ENCODE assay signal across 9 mouse cellular contexts in the genomic region with DNA sequence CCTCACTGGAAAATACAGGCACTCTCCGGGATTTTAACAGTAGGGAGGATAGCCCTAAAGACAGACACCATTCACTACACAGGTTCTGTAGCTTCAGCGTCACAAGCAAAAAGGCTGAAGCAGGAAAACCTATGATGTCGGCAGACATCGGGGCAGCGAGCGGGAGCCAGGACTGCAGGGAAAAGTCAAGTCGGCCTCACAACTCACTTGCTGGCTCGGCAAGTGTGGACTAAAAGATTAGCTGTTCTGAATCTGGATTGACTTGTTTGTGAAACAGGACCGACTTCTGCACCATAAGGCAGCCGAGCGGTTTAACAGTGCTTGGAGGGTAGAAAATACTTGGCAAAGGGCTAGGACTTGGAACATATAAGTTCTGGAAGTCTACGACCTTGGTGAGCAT. TPM values are rescaled to one million over a fixed set of nuclear protein-coding genes. Genes with fewer than 3 reads are reported as not detected.
DNase-seq lines count a peak whose midpoint lies in the region; ATAC-seq and TF ChIP-seq lines count a peak whose summit lies in the region.
"Had no signal": no experiment of that assay in that cellular context is flagged by ENCODE, and none has a peak within 500 bp of the region (broad histone marks: within the 10 kb centered on the region; RNA-seq: fewer than 3 reads in every experiment).

No protein-coding gene starts in this region.

- DNase-seq in heart, adult 2 months: peak in 1 of 2 experiments; percentile 23
- DNase-seq in heart, postnatal 25 days (ENCODE audit: low spot score): no peak
- no peak for DNase-seq in lung, postnatal 36 days
- DNase-seq in embryonic facial prominence, embryonic 14.5 days (ENCODE audit: low spot score): no peak
- no peak for DNase-seq in spleen, postnatal 14 days (ENCODE audit: low spot score in 2 of 2)
- DNase-seq in frontal cortex, postnatal 25 days (ENCODE audit: low spot score in 2 of 2): no peak

- peak overlapping the region; percentile 81 for H3K27ac ChIP-seq in heart, adult 2 months
- H3K27ac ChIP-seq in lung, embryonic 15.5 days: peak overlapping the region; percentile 4; the same call in 1 of the 2 replicates
- H3K27ac ChIP-seq in embryonic facial prominence, embryonic 14.5 days (replicated peaks; ENCODE audit: low read depth, low read length): peak overlapping the region; percentile 35; the same call in 1 of the 2 replicates
- peak overlapping the region; percentile 58; the same call in 1 of the 2 replicates for H3K27ac ChIP-seq in limb, embryonic 13.5 days

- no peak overlapping the region for H3K4me2 ChIP-seq in lung, embryonic 15.5 days
- H3K4me2 ChIP-seq in embryonic facial prominence, embryonic 14.5 days (ENCODE audit: low read depth, low read length): peak overlapping the region; percentile 60; the same call in 1 of the 2 replicates
- peak overlapping the region; percentile 81 for H3K4me2 ChIP-seq in limb, embryonic 13.5 days (replicated peaks)

- no peak for TF ChIP-seq EP300 in heart, adult 2 months (IDR thresholded peaks at IDR 0.05; ENCODE audit: insufficient read depth, low read depth, low read length)

- TF ChIP-seq CTCF in heart, adult 2 months (IDR thresholded peaks at IDR 0.05): no peak

- ATAC-seq in lung, embryonic 15.5 days (ENCODE audit: borderline replicate concordance, extremely low read depth, low FRiP score, low TSS enrichment): no peak
- no peak for ATAC-seq in embryonic facial prominence, embryonic 14.5 days (ENCODE audit: low read depth)
- ATAC-seq in limb, embryonic 13.5 days (ENCODE audit: low FRiP score, low read depth): no peak
- ATAC-seq: inflammation-experienced regulatory T-cells, adult 6 months had no signal

- no peaks in the 10 kb centered on the region for H3K9me3 ChIP-seq in lung, embryonic 15.5 days
- H3K9me3 ChIP-seq in embryonic facial prominence, embryonic 14.5 days (ENCODE audit: control insufficient read depth, low read length): no peaks in the 10 kb centered on the region
- no peaks in the 10 kb centered on the region for H3K9me3 ChIP-seq in limb, embryonic 13.5 days

- 53% methylated on average over 12 of the region's 12 CpGs for WGBS in heart, adult 2 months
- whole genome bisulfite sequencing in lung, embryonic 15.5 days: 52% methylated on average over 12 of the region's 12 CpGs
- WGBS in embryonic facial prominence, embryonic 14.5 days: 37% methylated on average over 12 of the region's 12 CpGs
- 39% methylated on average over 12 of the region's 12 CpGs for WGBS in limb, embryonic 13.5 days

- no peaks in the 10 kb centered on the region; the same call in 1 of the 2 replicates for H3K36me3 ChIP-seq in heart, adult 2 months (ENCODE audit: control insufficient read depth, insufficient read depth, low read length)
- no peaks in the 10 kb centered on the region for H3K36me3 ChIP-seq in lung, embryonic 15.5 days
- H3K36me3 ChIP-seq in embryonic facial prominence, embryonic 14.5 days (ENCODE audit: control insufficient read depth, insufficient read depth, low read length): no peaks in the 10 kb centered on the region
- no peaks in the 10 kb centered on the region for H3K36me3 ChIP-seq in limb, embryonic 13.5 days

- no peaks in the 10 kb centered on the region for H3K79me2 ChIP-seq in heart, adult 2 months (replicated peaks; ENCODE audit: control insufficient read depth, insufficient read depth, low read length)

- TF ChIP-seq POLR2A in heart, adult 2 months (IDR thresholded peaks at IDR 0.05; ENCODE audit: insufficient read depth, low read depth, low read length): no peak

- no peak overlapping the region; the same call in 1 of the 2 replicates for H3K4me3 ChIP-seq in heart, adult 2 months
- H3K4me3 ChIP-seq in lung, embryonic 15.5 days: no peak overlapping the region
- H3K4me3 ChIP-seq in embryonic facial prominence, embryonic 14.5 days (ENCODE audit: low read depth, low read length): no peak overlapping the region
- no peak overlapping the region for H3K4me3 ChIP-seq in limb, embryonic 13.5 days

- intact Hi-C loops in heart, adult 2 months (cut with DNase I): no loop called here
- intact Hi-C loops in heart, postnatal 25 days (cut with DNase I): no loop called here

- peak overlapping the region; percentile 70 for H3K9ac ChIP-seq in heart, adult 2 months (ENCODE audit: low read depth, low read length)
- H3K9ac ChIP-seq in lung, embryonic 15.5 days: no peak overlapping the region
- H3K9ac ChIP-seq in embryonic facial prominence, embryonic 14.5 days (ENCODE audit: low read depth, low read length): no peak overlapping the region
- H3K9ac ChIP-seq in limb, embryonic 13.5 days: 0 out of 2 replicates have a peak overlapping the region, but pooled peaks have one; percentile 70

- H3K27me3 ChIP-seq in heart, adult 2 months (ENCODE audit: control insufficient read depth, insufficient read depth, low read length): no peaks in the 10 kb centered on the region
- H3K27me3 ChIP-seq in lung, embryonic 15.5 days: no peaks in the 10 kb centered on the region
- H3K27me3 ChIP-seq in embryonic facial prominence, embryonic 14.5 days (replicated peaks; ENCODE audit: control insufficient read depth, insufficient read depth, low read length): no peaks in the 10 kb centered on the region
- 0 out of 2 replicates have a peak, but pooled peaks cover 6% of the 10 kb centered on the region for H3K27me3 ChIP-seq in limb, embryonic 13.5 days

- H3K4me1 ChIP-seq in heart, adult 2 months (ENCODE audit: control insufficient read depth, insufficient read depth, low read length): peaks cover 5% of the 10 kb centered on the region
- H3K4me1 ChIP-seq in lung, embryonic 15.5 days: peaks cover 26% of the 10 kb centered on the region
- H3K4me1 ChIP-seq in embryonic facial prominence, embryonic 14.5 days (ENCODE audit: control insufficient read depth, insufficient read depth, low read length): peaks cover 19% of the 10 kb centered on the region
- H3K4me1 ChIP-seq in limb, embryonic 13.5 days: peaks cover 29% of the 10 kb centered on the region

RNA-seq across cellular contexts. Expression of a gene that starts 3.0 kb away (rescaled TPM):
- 10 to 100 TPM; 18.2 to 19.3 TPM for total RNA-seq in heart, adult 2 months (2021)
- 7.8 and 9.0 TPM in 2 replicates for polyA plus RNA-seq in heart, adult 2 months (2012; rRNA removed)
- 10 to 100 TPM; 17.5 to 18.8 TPM for total RNA-seq in heart, postnatal 25 days (2021)
- polyA plus RNA-seq in lung, embryonic 15.5 days (2015; fragmentation: Nextera tagmentation; extraction: Ambion mirVana): 4.4 and 4.5 TPM in 2 replicates
- 7.3 and 8.9 TPM in 2 replicates for polyA plus RNA-seq in embryonic facial prominence, embryonic 14.5 days (2014; fragmentation: Nextera tagmentation; extraction: Ambion mirVana)
- polyA plus RNA-seq in limb, embryonic 13.5 days (2015; fragmentation: Nextera tagmentation; extraction: Ambion mirVana): 5.1 and 5.6 TPM in 2 replicates

RNA-seq across cellular contexts. Expression of a gene that starts 11.5 kb away (rescaled TPM):
- 10 to 100 TPM; 27.8 to 38.1 TPM for total RNA-seq in heart, adult 2 months (2021)
- polyA plus RNA-seq in heart, adult 2 months (2012; rRNA removed): 27.5 and 27.8 TPM in 2 replicates
- total RNA-seq in heart, postnatal 25 days (2021): 10 to 100 TPM; 36.7 to 39.0 TPM
- 15.7 and 18.3 TPM in 2 replicates for polyA plus RNA-seq in lung, embryonic 15.5 days (2015; fragmentation: Nextera tagmentation; extraction: Ambion mirVana)
- 15.0 and 21.4 TPM in 2 replicates for polyA plus RNA-seq in embryonic facial prominence, embryonic 14.5 days (2014; fragmentation: Nextera tagmentation; extraction: Ambion mirVana)
- 14.4 and 17.2 TPM in 2 replicates for polyA plus RNA-seq in limb, embryonic 13.5 days (2015; fragmentation: Nextera tagmentation; extraction: Ambion mirVana)

RNA-seq across cellular contexts. Expression of a gene that starts 11.5 kb away (rescaled TPM):
- total RNA-seq in heart, adult 2 months (2021): 10 to 100 TPM; 13.7 to 14.0 TPM
- polyA plus RNA-seq in heart, adult 2 months (2012; rRNA removed): 20.6 and 22.3 TPM in 2 replicates
- 10 to 100 TPM; 14.7 to 16.3 TPM for total RNA-seq in heart, postnatal 25 days (2021)
- polyA plus RNA-seq in lung, embryonic 15.5 days (2015; fragmentation: Nextera tagmentation; extraction: Ambion mirVana): 2.5 and 3.6 TPM in 2 replicates
- polyA plus RNA-seq in embryonic facial prominence, embryonic 14.5 days (2014; fragmentation: Nextera tagmentation; extraction: Ambion mirVana): 3.0 and 3.2 TPM in 2 replicates
- 4.8 and 5.1 TPM in 2 replicates for polyA plus RNA-seq in limb, embryonic 13.5 days (2015; fragmentation: Nextera tagmentation; extraction: Ambion mirVana)
- polyA plus RNA-seq: inflammation-experienced regulatory T-cells, adult 6 months had no signal

RNA-seq across cellular contexts. Expression of a gene that starts 19.2 kb away (rescaled TPM):
- total RNA-seq in heart, adult 2 months (2021): 1 to 10 TPM; 1.3 to 1.9 TPM
- polyA plus RNA-seq in heart, adult 2 months (2012; rRNA removed): 2.6 and 2.9 TPM in 2 replicates
- 1 to 10 TPM; 1.3 to 2.3 TPM for total RNA-seq in heart, postnatal 25 days (2021)
- polyA plus RNA-seq in lung, embryonic 15.5 days (2015; fragmentation: Nextera tagmentation; extraction: Ambion mirVana): 8.3 and 9.6 TPM in 2 replicates
- 6.8 and 9.5 TPM in 2 replicates for polyA plus RNA-seq in embryonic facial prominence, embryonic 14.5 days (2014; fragmentation: Nextera tagmentation; extraction: Ambion mirVana)
- polyA plus RNA-seq in limb, embryonic 13.5 days (2015; fragmentation: Nextera tagmentation; extraction: Ambion mirVana): 12.8 and 13.8 TPM in 2 replicates

RNA-seq across cellular contexts. Expression of a gene that starts 57.9 kb away (rescaled TPM):
- 10 to 100 TPM; 12.1 to 14.5 TPM for total RNA-seq in heart, adult 2 months (2021)
- polyA plus RNA-seq in heart, adult 2 months (2012; rRNA removed): 12.8 and 14.2 TPM in 2 replicates
- total RNA-seq in heart, postnatal 25 days (2021): 10 to 100 TPM; 15.1 to 18.2 TPM
- 2.7 and 3.7 TPM in 2 replicates for polyA plus RNA-seq in lung, embryonic 15.5 days (2015; fragmentation: Nextera tagmentation; extraction: Ambion mirVana)
- polyA plus RNA-seq in embryonic facial prominence, embryonic 14.5 days (2014; fragmentation: Nextera tagmentation; extraction: Ambion mirVana): 3.3 and 3.5 TPM in 2 replicates
- 1.1 and 1.2 TPM in 2 replicates for polyA plus RNA-seq in limb, embryonic 13.5 days (2015; fragmentation: Nextera tagmentation; extraction: Ambion mirVana)

Comparison
In these comparisons a context has a peak if more than half of its experiments do, and no peak if none do; other contexts are left out.
1. H3K27ac ChIP-seq: peak in every context shown above with its lines; median percentile 81 in heart, adult 2 months; 58 in limb, embryonic 13.5 days; 35 in embryonic facial prominence, embryonic 14.5 days; 4 in lung, embryonic 15.5 days.
2. H3K9ac ChIP-seq: peak in heart, adult 2 months (single experiment) and limb, embryonic 13.5 days (single experiment); none in lung, embryonic 15.5 days (single experiment) and embryonic facial prominence, embryonic 14.5 days (single experiment).